Mouse (Mus musculus): ENCODE data around the gene Agpat4.

The Agpat4 gene

GRCm38 (mm10) chr17:12232724-12233123, 114.2 kb downstream of the Agpat4 start:
- DNase-seq = no peak

GRCm38 (mm10) chr17:12240701-12241100, 122.2 kb downstream of the Agpat4 start:
- no peak for DNase-seq

GRCm38 (mm10) chr17:12249783-12250504, 131.4 kb downstream of the Agpat4 start:
- DNase-seq = peak; percentile 45

GRCm38 (mm10) chr17:12250581-12250980, 132.1 kb downstream of the Agpat4 start:
- no peak for DNase-seq

GRCm38 (mm10) chr17:12256142-12256541, 137.6 kb downstream of the Agpat4 start:
- no peak for DNase-seq

- DNase-seq = no peak
These were observed 140.0 kb downstream of the Agpat4 start for GRCm38 (mm10) chr17:12258517-12258916.

- DNase-seq = no peak
These were observed 141.5 kb downstream of the Agpat4 start for GRCm38 (mm10) chr17:12259957-12260356.

- no peak for DNase-seq
These were observed 142.9 kb downstream of the Agpat4 start for GRCm38 (mm10) chr17:12261376-12261775.

- no peak for DNase-seq
These were observed 143.4 kb downstream of the Agpat4 start for GRCm38 (mm10) chr17:12261887-12262286.

- no peak for DNase-seq
These were observed 144.3 kb downstream of the Agpat4 start for GRCm38 (mm10) chr17:12262851-12263250.

GRCm38 (mm10) chr17:12263787-12264186, 145.3 kb downstream of the Agpat4 start:
- DNase-seq = no peak

GRCm38 (mm10) chr17:12264293-12264692, 145.8 kb downstream of the Agpat4 start:
- no peak for DNase-seq

- DNase-seq = no peak
These were observed 147.7 kb downstream of the Agpat4 start for GRCm38 (mm10) chr17:12265969-12266925.

- no peak for DNase-seq
These were observed 149.6 kb downstream of the Agpat4 start for GRCm38 (mm10) chr17:12268091-12268490.

- no peak for DNase-seq
These were observed 150.0 kb downstream of the Agpat4 start for GRCm38 (mm10) chr17:12268538-12268937.

Data from thymus, postnatal 4 days (tissue).